Mouse (Mus musculus): ENCODE measurements around the gene Ndufa9. TPM values are rescaled to one million over a fixed set of nuclear protein-coding genes. Genes with fewer than 3 reads are reported as not detected.

Ndufa9 gene
- total and polyA plus RNA-seq, 3 experiments: 156 to 176 TPM; not detected in 1

- Histone ChIP-seq H3K4me1 (ENCODE audit: control insufficient read depth in 1 of 2, insufficient read depth in 2 of 2, low read length in 2 of 2) (no peaks in the 10 kb centered on the region), H3K36me3 (ENCODE audit: control insufficient read depth in 1 of 2, insufficient read depth in 2 of 2, low read length in 2 of 2) (no peaks in the 10 kb centered on the region), H3K9ac (ENCODE audit: control insufficient read depth, low read depth, low read length, poor library complexity, severe bottlenecking) (no peak overlapping the region), H3K79me2 (ENCODE audit: control insufficient read depth, insufficient read depth, low read length, poor library complexity) (no peaks in the 10 kb centered on the region), H3K27me3 (ENCODE audit: control insufficient read depth in 1 of 2, insufficient read depth in 2 of 2, low read length in 2 of 2) (no peaks in the 10 kb centered on the region), H3K4me3 (ENCODE audit: control insufficient read depth in 1 of 2, insufficient read depth in 1 of 2, low read depth in 2 of 2, low read length in 2 of 2) (no peak overlapping the region), H3K9me3 (replicated peaks; ENCODE audit: insufficient read depth, low read length) (no peaks in the 10 kb centered on the region), H3K27ac (ENCODE audit: control insufficient read depth, low read depth, low read length) (no peak overlapping the region)
- no peak for DNase-seq (ENCODE audit: low read depth, low spot score)
- TF ChIP-seq TBP (IDR thresholded peaks at IDR 0.05; ENCODE audit: low read depth, low read length) (no peak), NELFE (IDR thresholded peaks at IDR 0.05; ENCODE audit: low read depth, low read length) (no peak), UBTF (IDR thresholded peaks at IDR 0.05; ENCODE audit: borderline replicate concordance, insufficient read depth, low read depth, low read length) (no peak), MEF2A (IDR thresholded peaks at IDR 0.05; ENCODE audit: extremely low read depth, insufficient replicate concordance, low read depth, low read length, poor library complexity, severe bottlenecking) (no peak), USF2 (IDR thresholded peaks at IDR 0.05; ENCODE audit: borderline replicate concordance in 1 of 2, insufficient read depth in 1 of 2, low read depth in 1 of 2, low read length in 2 of 2) (no peak), ZC3H11A (IDR thresholded peaks at IDR 0.05; ENCODE audit: low read depth, low read length) (no peak), ZMIZ1 (IDR thresholded peaks at IDR 0.05; ENCODE audit: low read depth, low read length) (no peak), E2F4 (IDR thresholded peaks at IDR 0.05; ENCODE audit: borderline replicate concordance, low read depth, low read length) (no peak), ELF1 (IDR thresholded peaks at IDR 0.05; ENCODE audit: low read depth, low read length) (no peak), NRF1 (IDR thresholded peaks at IDR 0.05; ENCODE audit: insufficient read depth, low read depth, low read length, poor library complexity, severe bottlenecking) (no peak), ETS1 (IDR thresholded peaks at IDR 0.05; ENCODE audit: low read depth, low read length) (no peak), USF1 (IDR thresholded peaks at IDR 0.05; ENCODE audit: low read depth, low read length) (no peak), POLR2A (IDR thresholded peaks at IDR 0.05; ENCODE audit: control insufficient read depth in 1 of 2, insufficient read depth in 1 of 2, low read depth in 1 of 2, low read length in 2 of 2, poor library complexity in 1 of 2) (no peak), CTCF (IDR thresholded peaks at IDR 0.05 in 2 of 3, conservative IDR thresholded peaks at IDR 0.05 in 1 of 3; ENCODE audit: control insufficient read depth in 1 of 3, insufficient read depth in 1 of 3, low read depth in 2 of 3, low read length in 3 of 3, poor library complexity in 1 of 3, severe bottlenecking in 1 of 3) (no peak), MAX (IDR thresholded peaks at IDR 0.05; ENCODE audit: low read length) (no peak), HCFC1 (IDR thresholded peaks at IDR 0.05; ENCODE audit: low read depth, low read length) (no peak), POLR2AphosphoS5 (IDR thresholded peaks at IDR 0.05; ENCODE audit: borderline replicate concordance, low read depth, low read length) (no peak)
Observed at GRCm38 (mm10) chr6:126811481-126811880, 37.5 kb downstream of the Ndufa9 start.

DNA sequence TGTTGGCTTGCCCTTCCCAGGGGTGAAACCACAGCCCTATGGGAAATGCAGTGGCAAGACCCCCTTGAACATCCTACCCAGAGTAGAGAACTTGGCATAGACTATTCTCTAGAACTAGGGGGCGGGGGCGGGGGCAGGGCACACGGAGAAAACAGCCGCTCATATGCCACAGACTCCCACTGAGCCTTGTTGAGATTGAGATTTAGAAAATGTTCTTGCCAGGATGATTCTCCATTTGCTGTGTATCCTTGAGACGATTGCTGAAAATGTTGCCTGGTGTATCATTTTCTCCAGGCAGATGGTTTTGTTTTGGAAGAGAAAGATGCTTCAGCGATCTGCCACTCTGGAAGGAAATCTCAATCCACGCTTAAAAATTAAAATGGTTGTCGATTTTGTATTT lies 40.4 kb downstream of the Ndufa9 start:
- no peak overlapping the region for H3K4me3 ChIP-seq (ENCODE audit: control insufficient read depth in 1 of 2, insufficient read depth in 1 of 2, low read depth in 2 of 2, low read length in 2 of 2)
- no peak for DNase-seq (ENCODE audit: low read depth, low spot score)
- TF ChIP-seq HCFC1 (IDR thresholded peaks at IDR 0.05; ENCODE audit: low read depth, low read length) (no peak), CHD2 (IDR thresholded peaks at IDR 0.05; ENCODE audit: low read length) (no peak), POLR2A (IDR thresholded peaks at IDR 0.05; ENCODE audit: control insufficient read depth in 1 of 2, insufficient read depth in 1 of 2, low read depth in 1 of 2, low read length in 2 of 2, poor library complexity in 1 of 2) (no peak)

More for the DNA sequence above, 40.4 kb downstream of the Ndufa9 start:
- no peaks in the 10 kb centered on the region for H3K79me2 ChIP-seq (ENCODE audit: control insufficient read depth, insufficient read depth, low read length, poor library complexity)
- no peaks in the 10 kb centered on the region for H3K9me3 ChIP-seq (replicated peaks; ENCODE audit: insufficient read depth, low read length)
- no peaks in the 10 kb centered on the region for H3K4me1 ChIP-seq (ENCODE audit: control insufficient read depth in 1 of 2, insufficient read depth in 2 of 2, low read length in 2 of 2)
- H3K36me3 ChIP-seq (ENCODE audit: control insufficient read depth in 1 of 2, insufficient read depth in 2 of 2, low read length in 2 of 2): no peaks in the 10 kb centered on the region
- H3K27ac ChIP-seq (ENCODE audit: control insufficient read depth, low read depth, low read length): no peak overlapping the region
- no peaks in the 10 kb centered on the region for H3K27me3 ChIP-seq (ENCODE audit: control insufficient read depth in 1 of 2, insufficient read depth in 2 of 2, low read length in 2 of 2)
- no peak overlapping the region for H3K9ac ChIP-seq (ENCODE audit: control insufficient read depth, low read depth, low read length, poor library complexity, severe bottlenecking)

Data from MEL (cell line).